Mouse (Mus musculus): Measurements from ENCODE around the gene Bmpr2.

Gene Bmpr2

DNA sequence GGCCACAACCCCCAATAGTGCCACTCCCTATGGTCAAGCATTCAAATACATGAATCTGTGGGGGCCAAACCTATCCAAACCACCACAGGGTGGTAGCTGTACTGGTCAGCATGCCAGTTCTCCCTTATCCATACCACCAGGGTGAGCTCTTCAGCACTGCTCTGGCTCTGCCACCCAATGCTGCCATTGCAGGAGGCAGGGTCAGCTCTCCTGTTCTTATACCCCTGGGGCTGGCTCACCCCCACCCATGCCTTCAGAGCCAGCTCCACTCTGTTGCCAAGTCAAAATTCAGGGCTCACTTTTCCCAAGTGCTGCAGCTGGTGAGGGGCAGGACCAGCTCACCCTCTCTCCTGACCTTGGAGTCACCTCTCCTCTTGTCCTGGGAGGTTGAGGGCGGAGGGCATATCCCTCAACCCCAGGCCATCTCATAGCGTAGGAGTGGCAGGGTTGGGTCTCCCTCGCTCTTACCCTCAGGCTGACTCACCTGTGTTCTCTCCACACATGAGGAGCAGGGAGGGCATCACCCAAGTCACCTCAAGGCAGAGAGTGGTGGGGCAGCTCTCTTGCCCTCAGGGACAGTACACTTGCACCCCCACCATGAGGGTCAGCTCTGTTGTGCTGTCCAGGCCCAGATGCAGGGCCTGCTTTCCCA, 162.9 kb downstream of the Bmpr2 start:
- DNase-seq (ENCODE audit: low read depth, low spot score): no peak

DNA sequence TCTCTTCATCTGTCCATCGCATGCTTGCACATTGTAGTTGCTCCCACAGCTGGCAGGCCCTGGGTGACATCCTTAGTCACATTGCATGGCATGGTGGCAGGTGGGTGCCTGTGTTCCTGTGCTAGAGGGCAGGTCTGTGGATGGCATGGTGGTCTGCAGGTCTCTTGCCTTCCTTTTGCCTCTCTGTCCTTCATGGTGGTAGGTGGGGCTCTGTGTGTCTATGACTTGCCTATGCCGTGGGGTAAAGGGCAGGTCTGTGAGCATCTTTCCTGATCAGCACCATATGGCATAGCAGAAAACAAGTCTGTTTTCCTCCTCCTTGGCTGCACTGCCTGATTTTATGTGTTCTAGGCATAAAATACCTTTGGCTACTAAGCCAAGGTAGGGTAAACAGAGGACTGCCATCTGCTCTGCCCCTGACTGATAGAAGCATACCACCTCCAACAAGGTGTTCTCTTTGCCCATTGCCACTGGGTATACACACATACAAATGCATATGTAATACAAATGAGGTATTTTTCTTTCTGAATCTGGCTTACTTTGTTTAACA, 164.0 kb downstream of the Bmpr2 start:
- DNase-seq (ENCODE audit: low read depth, low spot score): no peak
